Mouse (Mus musculus) E14TG2a.4 (cell line): ENCODE data around the gene Stmn1.
"Not testable (repeated sequence)": the region's sequence is repeated elsewhere in the genome, so short reads cannot be mapped to it uniquely, and the experiment has no call there.

ENCODE experiments used
- H3K27me3 ChIP-seq: 2 replicates; pipeline ENCODE4 v1.6.1; 2014; ENCODE audit warnings: low read length, control low read depth; ENCODE audit not compliant: insufficient read depth
- H3K36me3 ChIP-seq: 2 replicates; pipeline ENCODE4 v1.6.1; 2014; ENCODE audit warnings: low read length, control low read depth; ENCODE audit not compliant: insufficient read depth
- H3K4me1 ChIP-seq: replicated peaks from 2 replicates; pipeline ENCODE4 v1.6.1; 2014; ENCODE audit warnings: low read depth, low read length, control low read depth
- H3K4me3 ChIP-seq: replicated peaks from 2 replicates; pipeline ENCODE4 v1.5.1; 2014; ENCODE audit warnings: mild to moderate bottlenecking, low read length
- H3K9me3 ChIP-seq: 2 replicates; pipeline ENCODE4 v1.6.1; 2014; ENCODE audit warnings: low read length, control low read depth
- CTCF ChIP-seq: conservative IDR thresholded peaks from 2 replicates; pipeline ENCODE4 v1.5.1; 2014; ENCODE audit warnings: low read length
- NANOG ChIP-seq: IDR thresholded peaks from 2 replicates; pipeline ENCODE4 v1.6.1; 2014; ENCODE audit warnings: borderline replicate concordance, low read length, mixed read lengths
- POU5F1 ChIP-seq: IDR thresholded peaks from 2 replicates; pipeline ENCODE4 v1.6.1; 2014; ENCODE audit warnings: low read length, borderline replicate concordance

Stmn1 gene

GRCm38 (mm10) chr4:134485151-134485900 is 17.2 kb downstream of the Stmn1 start:
- Histone ChIP-seq H3K4me3 (no peak overlapping the region), H3K27me3 (peaks cover 4% of the 10 kb centered on the region; the same call in 1 of the 2 replicates), H3K9me3 (peaks cover 4% of the 10 kb centered on the region; the same call in 1 of the 2 replicates), H3K36me3 (no peaks in the 10 kb centered on the region), H3K4me1 (peaks cover 51% of the 10 kb centered on the region)
- TF ChIP-seq CTCF (0 out of 2 replicates have a peak, but pooled peaks have one; percentile 8), NANOG (no peak)

DNA sequence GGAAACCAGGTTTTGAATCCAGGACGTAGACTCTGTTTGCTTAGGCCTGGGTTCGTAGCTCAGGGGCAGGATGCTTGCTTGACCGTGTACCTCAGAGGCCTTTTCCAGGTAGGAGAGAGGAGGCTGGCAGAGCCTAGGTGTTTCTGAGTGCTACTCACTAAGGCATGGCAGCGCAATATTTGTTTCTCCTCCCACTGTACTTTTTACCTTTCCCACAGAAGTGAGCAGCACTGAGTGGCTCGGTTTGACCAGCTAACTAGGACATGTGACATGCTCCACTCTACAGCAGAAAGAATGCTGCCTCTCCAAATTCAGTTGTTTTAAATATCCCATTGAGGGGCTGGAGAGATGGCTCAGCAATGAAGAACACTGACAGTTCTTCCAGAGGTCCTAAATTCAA is 20.1 kb downstream of the Stmn1 start:
- H3K9me3 ChIP-seq, result peaks cover 8% of the 10 kb centered on the region; the same call in 1 of the 2 replicates
- no peaks in the 10 kb centered on the region for H3K36me3 ChIP-seq
- peaks cover 2% of the 10 kb centered on the region; the same call in 1 of the 2 replicates for H3K27me3 ChIP-seq
- TF ChIP-seq NANOG (no peak), CTCF (no peak), POU5F1 (no peak)
- peak overlapping the region; percentile 30; the same call in 1 of the 2 replicates for H3K4me3 ChIP-seq
- peaks cover 34% of the 10 kb centered on the region for H3K4me1 ChIP-seq

GRCm38 (mm10) chr4:134489986-134490665 is 22.0 kb downstream of the Stmn1 start:
- peaks cover 8% of the 10 kb centered on the region; the same call in 1 of the 2 replicates for H3K9me3 ChIP-seq
- H3K27me3 ChIP-seq, result peaks cover 2% of the 10 kb centered on the region; the same call in 1 of the 2 replicates
- no peak overlapping the region for H3K4me3 ChIP-seq
- H3K36me3 ChIP-seq, result no peaks in the 10 kb centered on the region
- peaks cover 43% of the 10 kb centered on the region for H3K4me1 ChIP-seq
- TF ChIP-seq POU5F1, result no peak
- no peak for TF ChIP-seq NANOG
- TF ChIP-seq CTCF, result no peak

GRCm38 (mm10) chr4:134491716-134492115 is 23.6 kb downstream of the Stmn1 start:
- peaks cover 8% of the 10 kb centered on the region; the same call in 1 of the 2 replicates for H3K9me3 ChIP-seq
- peaks cover 51% of the 10 kb centered on the region for H3K4me1 ChIP-seq
- H3K27me3 ChIP-seq, result peaks cover 14% of the 10 kb centered on the region
- TF ChIP-seq POU5F1 (no peak), CTCF (no peak), NANOG (no peak)
- no peak overlapping the region for H3K4me3 ChIP-seq
- H3K36me3 ChIP-seq, result no peaks in the 10 kb centered on the region

GRCm38 (mm10) chr4:134494161-134494560 is 26.0 kb downstream of the Stmn1 start:
- not testable (repeated sequence) for H3K9me3 ChIP-seq, H3K36me3 ChIP-seq, H3K4me3 ChIP-seq
- Histone ChIP-seq H3K4me1 (peaks cover 54% of the 10 kb centered on the region), H3K27me3 (peaks cover 30% of the 10 kb centered on the region)
- peak; percentile 32; the same call in 1 of the 2 replicates for TF ChIP-seq POU5F1

GRCm38 (mm10) chr4:134494780-134495545 is 26.8 kb downstream of the Stmn1 start:
- peaks cover 8% of the 10 kb centered on the region; the same call in 1 of the 2 replicates for H3K9me3 ChIP-seq
- peaks cover 30% of the 10 kb centered on the region for H3K27me3 ChIP-seq
- H3K4me3 ChIP-seq, result no peak overlapping the region
- TF ChIP-seq POU5F1 (no peak), NANOG (no peak), CTCF (no peak)
- peaks cover 54% of the 10 kb centered on the region for H3K4me1 ChIP-seq
- no peaks in the 10 kb centered on the region for H3K36me3 ChIP-seq

DNA sequence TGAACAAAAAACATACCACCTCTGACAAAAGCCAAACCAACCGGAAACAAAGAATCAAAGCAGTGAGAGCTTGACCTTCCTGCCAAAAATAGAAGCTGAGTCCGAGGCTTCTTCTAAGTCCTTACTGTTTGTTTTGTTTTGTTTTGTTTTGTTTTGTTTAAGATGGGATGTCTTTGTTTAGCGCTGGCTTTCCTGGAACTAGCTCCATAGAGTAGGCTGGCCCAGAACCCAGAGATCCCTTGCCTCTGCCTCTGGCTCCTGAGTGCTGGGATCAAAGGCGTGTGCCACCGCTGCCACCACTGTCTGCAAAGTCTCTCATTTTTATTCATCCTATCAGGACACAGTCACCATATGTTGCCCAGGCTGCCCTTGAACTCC is 27.4 kb downstream of the Stmn1 start:
- no peaks in the 10 kb centered on the region for H3K36me3 ChIP-seq
- peaks cover 2% of the 10 kb centered on the region; the same call in 1 of the 2 replicates for H3K9me3 ChIP-seq
- TF ChIP-seq NANOG, result no peak
- no peak for TF ChIP-seq POU5F1
- no peak for TF ChIP-seq CTCF
- H3K27me3 ChIP-seq, result peaks cover 32% of the 10 kb centered on the region
- peaks cover 56% of the 10 kb centered on the region for H3K4me1 ChIP-seq
- H3K4me3 ChIP-seq, result no peak overlapping the region

DNA sequence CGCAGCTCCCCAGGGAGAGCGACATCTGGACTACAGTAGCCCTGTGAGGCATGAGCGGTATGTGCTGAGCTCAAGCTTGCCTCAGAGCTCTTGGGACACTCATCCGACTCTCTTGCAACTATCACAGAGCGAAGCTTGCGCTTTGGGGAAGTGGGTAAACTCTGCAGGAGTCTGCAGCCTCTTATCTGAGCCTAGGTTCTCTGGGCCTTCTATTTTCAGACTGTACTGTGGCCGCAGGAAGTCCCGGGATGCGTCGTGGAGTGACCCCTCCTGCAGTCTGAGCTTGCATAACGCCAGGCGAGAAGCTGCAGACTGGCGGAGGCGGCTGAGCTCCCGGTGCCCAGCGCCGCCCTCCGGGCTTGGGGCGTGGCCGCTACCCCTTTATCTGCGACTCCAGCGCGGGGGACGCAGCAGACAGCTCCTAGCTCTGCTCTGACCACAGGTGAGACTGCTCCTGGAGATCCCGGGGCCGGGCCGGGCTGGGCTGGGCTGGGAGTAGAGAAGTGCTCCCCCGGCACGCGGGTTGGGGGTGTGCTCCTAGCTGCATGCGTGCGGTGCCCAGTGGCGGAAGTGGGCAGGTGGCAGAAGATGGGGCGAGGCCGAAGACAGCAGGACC is 28.6 kb downstream of the Stmn1 start, which contains the start of gene Paqr7:
TSS of gene Paqr7 (plus strand) at position 103 of the 616 bp plus-strand sequence.
- no peaks in the 10 kb centered on the region for H3K9me3 ChIP-seq
- peaks cover 60% of the 10 kb centered on the region for H3K4me1 ChIP-seq
- H3K27me3 ChIP-seq, result peaks cover 32% of the 10 kb centered on the region
- H3K4me3 ChIP-seq, result peak within 1 kb of the TSS; percentile 66
- H3K36me3 ChIP-seq, result no peaks in the 10 kb centered on the region
- TF ChIP-seq NANOG (no peak), POU5F1 (no peak), CTCF (no peak)
